Mouse (Mus musculus): ENCODE data around the gene Trem3.

The Trem3 gene

GRCm38 (mm10) chr17:48247221-48247928, at the start of gene Trem3:
TSS of gene Trem3 (plus strand) at chr17:48247777.
- no peak for DNase-seq (ENCODE audit: extremely low spot score)

- no peak for DNase-seq (ENCODE audit: extremely low spot score)
Observed at GRCm38 (mm10) chr17:48203086-48203485, 44.5 kb upstream of the Trem3 start.

GRCm38 (mm10) chr17:48212596-48212995, 35.0 kb upstream of the Trem3 start:
- no peak for DNase-seq (ENCODE audit: extremely low spot score)

- DNase-seq (ENCODE audit: extremely low spot score): no peak
Observed at GRCm38 (mm10) chr17:48213511-48213910, 34.1 kb upstream of the Trem3 start.

GRCm38 (mm10) chr17:48215429-48215828, 32.1 kb upstream of the Trem3 start:
- no peak for DNase-seq (ENCODE audit: extremely low spot score)

GRCm38 (mm10) chr17:48230680-48231079, 16.9 kb upstream of the Trem3 start:
- DNase-seq (ENCODE audit: extremely low spot score): no peak

GRCm38 (mm10) chr17:48232518-48232917, 15.1 kb upstream of the Trem3 start, which contains the start of gene Trem1:
TSS of gene Trem1 (plus strand) at chr17:48232768.
- DNase-seq (ENCODE audit: extremely low spot score): no peak

- DNase-seq (ENCODE audit: extremely low spot score): no peak
Observed at GRCm38 (mm10) chr17:48233789-48234188, 13.8 kb upstream of the Trem3 start.

- no peak for DNase-seq (ENCODE audit: extremely low spot score)
Observed at GRCm38 (mm10) chr17:48234550-48234949, 13.0 kb upstream of the Trem3 start.

- DNase-seq (ENCODE audit: extremely low spot score): no peak
Observed at GRCm38 (mm10) chr17:48235773-48236370, 11.7 kb upstream of the Trem3 start.

- no peak for DNase-seq (ENCODE audit: extremely low spot score)
Observed at GRCm38 (mm10) chr17:48237621-48238020, 10.0 kb upstream of the Trem3 start.

- DNase-seq (ENCODE audit: extremely low spot score): no peak
Observed at GRCm38 (mm10) chr17:48249039-48249438, 1.5 kb downstream of the Trem3 start.

GRCm38 (mm10) chr17:48249501-48249900, 1.9 kb downstream of the Trem3 start:
- no peak for DNase-seq (ENCODE audit: extremely low spot score)

- no peak for DNase-seq (ENCODE audit: extremely low spot score)
Observed at GRCm38 (mm10) chr17:48250631-48251030, 3.1 kb downstream of the Trem3 start.

- DNase-seq (ENCODE audit: extremely low spot score): no peak
Observed at GRCm38 (mm10) chr17:48256575-48256974, 9.0 kb downstream of the Trem3 start.

- DNase-seq (ENCODE audit: extremely low spot score): no peak
Observed at GRCm38 (mm10) chr17:48261868-48262267, 14.3 kb downstream of the Trem3 start.

GRCm38 (mm10) chr17:48263741-48264362, 16.3 kb downstream of the Trem3 start, which contains the start of gene Treml4:
TSS of gene Treml4 (plus strand) at chr17:48264295.
- DNase-seq (ENCODE audit: extremely low spot score): no peak

- DNase-seq (ENCODE audit: extremely low spot score): no peak
Observed at GRCm38 (mm10) chr17:48264662-48265061, 17.1 kb downstream of the Trem3 start.

- DNase-seq (ENCODE audit: extremely low spot score): no peak
Observed at GRCm38 (mm10) chr17:48266138-48266537, 18.6 kb downstream of the Trem3 start.

- no peak for DNase-seq (ENCODE audit: extremely low spot score)
Observed at GRCm38 (mm10) chr17:48266610-48267304, 19.2 kb downstream of the Trem3 start.

GRCm38 (mm10) chr17:48267591-48267990, 20.0 kb downstream of the Trem3 start:
- DNase-seq (ENCODE audit: extremely low spot score): no peak

GRCm38 (mm10) chr17:48268276-48268675, 20.7 kb downstream of the Trem3 start:
- no peak for DNase-seq (ENCODE audit: extremely low spot score)
